Mouse (Mus musculus) testis, adult 2 months (tissue): ENCODE data around the gene Rtn2. TPM values are rescaled to one million over a fixed set of nuclear protein-coding genes. Genes with fewer than 3 reads are reported as not detected.

Experiments used
- H3K27ac ChIP-seq: fragments of 200-500 bp; 2 replicates; pipeline ENCODE4 v1.5.1; 2012; ENCODE audit warnings: low read depth, low read length; ENCODE audit not compliant: control insufficient read depth, insufficient read depth
- H3K27me3 ChIP-seq: fragments of 200-500 bp; 2 replicates; pipeline ENCODE4 v1.6.1; 2012; ENCODE audit warnings: mild to moderate bottlenecking, low read length, moderate library complexity; ENCODE audit not compliant: control insufficient read depth, insufficient read depth
- H3K36me3 ChIP-seq: fragments of 200-500 bp; 2 replicates; pipeline ENCODE4 v1.6.1; 2012; ENCODE audit warnings: mild to moderate bottlenecking, low read length; ENCODE audit not compliant: control insufficient read depth, insufficient read depth
- H3K4me1 ChIP-seq: fragments of 200-500 bp; 2 replicates; pipeline ENCODE4 v1.6.1; 2012; ENCODE audit warnings: low read length; ENCODE audit not compliant: control insufficient read depth, insufficient read depth
- H3K4me3 ChIP-seq: fragments of 200-500 bp; 2 replicates; pipeline ENCODE4 v1.5.1; 2012; ENCODE audit warnings: low read depth, mild to moderate bottlenecking, low read length, moderate library complexity, mixed read lengths; ENCODE audit not compliant: control insufficient read depth
- CTCF ChIP-seq: fragments of 200-500 bp; IDR thresholded peaks from 2 replicates; pipeline ENCODE4 v1.5.1; 2012; ENCODE audit warnings: low read depth, mild to moderate bottlenecking, inconsistent platforms, low read length, moderate library complexity; ENCODE audit not compliant: control insufficient read depth, insufficient read depth, insufficient replicate concordance
- POLR2A ChIP-seq: fragments of 200-500 bp; IDR thresholded peaks from 2 replicates; pipeline ENCODE4 v1.6.1; 2012; ENCODE audit warnings: low read depth, mild to moderate bottlenecking, inconsistent platforms, low read length, moderate library complexity; ENCODE audit not compliant: control insufficient read depth
- polyA plus RNA-seq: library from polyadenylated mRNA; depleted of rRNA; stranded (reverse); fragments of >200 nt; gene quantifications from 2 replicates; pipeline ENCODE4 v1.2.3, GENCODE M21; 2012

Rtn2 gene
- polyA plus RNA-seq, 1 experiment: 17.4 TPM

- H3K27ac ChIP-seq: peak overlapping the region; percentile 0; the same call in 1 of the 2 replicates
- no peak for TF ChIP-seq POLR2A
- H3K4me1 ChIP-seq: peaks cover 26% of the 10 kb centered on the region
- H3K36me3 ChIP-seq: no peaks in the 10 kb centered on the region
- H3K27me3 ChIP-seq: no peaks in the 10 kb centered on the region
- 0 out of 2 replicates have a peak overlapping the region, but pooled peaks have one; percentile 1 for H3K4me3 ChIP-seq
Observed at GRCm38 (mm10) chr7:19268993-19269681, 13.3 kb upstream of the Rtn2 start.

- no peaks in the 10 kb centered on the region for H3K36me3 ChIP-seq
- TF ChIP-seq CTCF (no peak), POLR2A (no peak)
- peak overlapping the region; percentile 2; the same call in 1 of the 2 replicates for H3K4me3 ChIP-seq
- H3K27ac ChIP-seq: peak overlapping the region; percentile 0; the same call in 1 of the 2 replicates
- H3K4me1 ChIP-seq: peaks cover 26% of the 10 kb centered on the region
- H3K27me3 ChIP-seq: no peaks in the 10 kb centered on the region
Observed at GRCm38 (mm10) chr7:19269721-19270441, 12.5 kb upstream of the Rtn2 start.

GRCm38 (mm10) chr7:19270509-19271237 is 11.8 kb upstream of the Rtn2 start:
- Histone ChIP-seq H3K27ac (peak overlapping the region; percentile 12; the same call in 1 of the 2 replicates), H3K36me3 (no peaks in the 10 kb centered on the region), H3K4me3 (peak overlapping the region; percentile 92), H3K4me1 (peaks cover 26% of the 10 kb centered on the region), H3K27me3 (no peaks in the 10 kb centered on the region)
- TF ChIP-seq CTCF: no peak
- TF ChIP-seq POLR2A: no peak

- Histone ChIP-seq H3K4me3 (peak within 1 kb of the TSS; percentile 92), H3K36me3 (no peaks in the 10 kb centered on the region), H3K4me1 (peaks cover 26% of the 10 kb centered on the region), H3K27me3 (no peaks in the 10 kb centered on the region), H3K27ac (peak within 1 kb of the TSS; percentile 80)
- no peak for TF ChIP-seq CTCF
- TF ChIP-seq POLR2A: peak; percentile 50
Observed at GRCm38 (mm10) chr7:19271238-19272172, 10.9 kb upstream of the Rtn2 start, which contains the start of gene Vasp. Vasp (minus strand) TSS chr7:19271817.

- Histone ChIP-seq H3K4me1 (peaks cover 26% of the 10 kb centered on the region), H3K27me3 (no peaks in the 10 kb centered on the region), H3K36me3 (no peaks in the 10 kb centered on the region), H3K27ac (peak overlapping the region; percentile 33), H3K4me3 (peak overlapping the region; percentile 92)
- TF ChIP-seq CTCF: no peak
- no peak for TF ChIP-seq POLR2A
Observed at GRCm38 (mm10) chr7:19272173-19272764, 10.2 kb upstream of the Rtn2 start.

GRCm38 (mm10) chr7:19276253-19276652 is 6.2 kb upstream of the Rtn2 start:
- Histone ChIP-seq H3K27me3 (no peaks in the 10 kb centered on the region), H3K36me3 (no peaks in the 10 kb centered on the region), H3K27ac (no peak overlapping the region), H3K4me3 (no peak overlapping the region), H3K4me1 (peaks cover 20% of the 10 kb centered on the region)
- TF ChIP-seq POLR2A (no peak), CTCF (no peak)
